Mouse (Mus musculus): ENCODE measurements at regions not wholly inside any gene's neighbourhood (a gene's known extent, or its start where the extent isn't known, plus 50 kb on each side); places are given as distances from the start of the nearest gene placed in this dataset.

GRCm38 (mm10) chr8:107726716-107727115 is 138.5 kb upstream of the Psmd7 start:
- 88% methylated on average over 1 of the region's 1 CpGs for WGBS
- H3K9me3 ChIP-seq, result no peaks in the 10 kb centered on the region
- H3K4me3 ChIP-seq, result no peak overlapping the region
- H3K4me2 ChIP-seq, result no peak overlapping the region
- H3K4me1 ChIP-seq (replicated peaks), result no peaks in the 10 kb centered on the region
- H3K36me3 ChIP-seq, result no peaks in the 10 kb centered on the region
- no peak for ATAC-seq (ENCODE audit: low read depth)
- no peak overlapping the region for H3K27ac ChIP-seq (replicated peaks)
- H3K9ac ChIP-seq, result no peak overlapping the region
- no peaks in the 10 kb centered on the region for H3K27me3 ChIP-seq

- H3K4me1 ChIP-seq (replicated peaks), result no peaks in the 10 kb centered on the region
- no peak overlapping the region for H3K4me2 ChIP-seq
- H3K4me3 ChIP-seq, result no peak overlapping the region
- no peaks in the 10 kb centered on the region for H3K9me3 ChIP-seq
- H3K36me3 ChIP-seq, result no peaks in the 10 kb centered on the region
- ATAC-seq (ENCODE audit: low read depth), result no peak
- 95% methylated on average over 6 of the region's 6 CpGs for WGBS
- H3K27ac ChIP-seq (replicated peaks), result no peak overlapping the region
- H3K9ac ChIP-seq, result no peak overlapping the region
- H3K27me3 ChIP-seq, result no peaks in the 10 kb centered on the region
Measured at GRCm38 (mm10) chr8:107727276-107727675, 139.0 kb upstream of the Psmd7 start.

- no peak for ATAC-seq (ENCODE audit: low read depth)
- Histone ChIP-seq H3K36me3 (no peaks in the 10 kb centered on the region), H3K4me2 (no peak overlapping the region), H3K27ac (replicated peaks) (no peak overlapping the region), H3K9me3 (peaks cover 16% of the 10 kb centered on the region), H3K9ac (no peak overlapping the region), H3K27me3 (no peaks in the 10 kb centered on the region), H3K4me1 (replicated peaks) (no peaks in the 10 kb centered on the region), H3K4me3 (no peak overlapping the region)
- 65% methylated on average over 9 of the region's 9 CpGs for WGBS
Measured at GRCm38 (mm10) chr8:107739091-107739490, 150.8 kb upstream of the Psmd7 start.

GRCm38 (mm10) chr8:107757083-107757482 is 168.8 kb upstream of the Psmd7 start:
- no peak overlapping the region for H3K9ac ChIP-seq
- no peaks in the 10 kb centered on the region for H3K36me3 ChIP-seq
- H3K27me3 ChIP-seq, result no peaks in the 10 kb centered on the region
- H3K4me2 ChIP-seq, result no peak overlapping the region
- H3K4me3 ChIP-seq, result no peak overlapping the region
- H3K27ac ChIP-seq (replicated peaks), result no peak overlapping the region
- no peak for ATAC-seq (ENCODE audit: low read depth)
- H3K9me3 ChIP-seq, result 0 out of 2 replicates have a peak, but pooled peaks cover 4% of the 10 kb centered on the region
- no peaks in the 10 kb centered on the region; the same call in 1 of the 2 replicates for H3K4me1 ChIP-seq (replicated peaks)
- WGBS, result 37% methylated on average over 7 of the region's 7 CpGs

- WGBS, result 58% methylated on average over 1 of the region's 1 CpGs
- H3K4me1 ChIP-seq (replicated peaks), result no peaks in the 10 kb centered on the region; the same call in 1 of the 2 replicates
- no peak overlapping the region for H3K4me3 ChIP-seq
- H3K27ac ChIP-seq (replicated peaks), result no peak overlapping the region
- ATAC-seq (ENCODE audit: low read depth), result no peak
- H3K9ac ChIP-seq, result no peak overlapping the region
- H3K27me3 ChIP-seq, result no peaks in the 10 kb centered on the region
- no peaks in the 10 kb centered on the region for H3K36me3 ChIP-seq
- H3K4me2 ChIP-seq, result no peak overlapping the region
- H3K9me3 ChIP-seq, result no peaks in the 10 kb centered on the region
Measured at GRCm38 (mm10) chr8:107758637-107759036, 170.4 kb upstream of the Psmd7 start.

GRCm38 (mm10) chr8:107776906-107777305 is 165.5 kb upstream of the Zfhx3 start:
- no peak overlapping the region for H3K9ac ChIP-seq
- no peak overlapping the region for H3K27ac ChIP-seq (replicated peaks)
- H3K9me3 ChIP-seq, result no peaks in the 10 kb centered on the region
- H3K36me3 ChIP-seq, result no peaks in the 10 kb centered on the region
- H3K4me2 ChIP-seq, result no peak overlapping the region
- 6% methylated on average over 5 of the region's 5 CpGs for WGBS
- H3K27me3 ChIP-seq, result no peaks in the 10 kb centered on the region
- no peak overlapping the region for H3K4me3 ChIP-seq
- peaks cover 13% of the 10 kb centered on the region; the same call in 1 of the 2 replicates for H3K4me1 ChIP-seq (replicated peaks)
- no peak for ATAC-seq (ENCODE audit: low read depth)

- Histone ChIP-seq H3K9ac (no peak overlapping the region), H3K9me3 (no peaks in the 10 kb centered on the region), H3K4me1 (replicated peaks) (no peaks in the 10 kb centered on the region), H3K4me3 (no peak overlapping the region), H3K4me2 (no peak overlapping the region), H3K36me3 (no peaks in the 10 kb centered on the region), H3K27ac (replicated peaks) (no peak overlapping the region), H3K27me3 (no peaks in the 10 kb centered on the region)
- no peak for ATAC-seq (ENCODE audit: low read depth)
- 80% methylated on average over 5 of the region's 5 CpGs for WGBS
Measured at GRCm38 (mm10) chr8:107785771-107786170, 156.7 kb upstream of the Zfhx3 start.

- H3K9ac ChIP-seq, result no peak overlapping the region
- 82% methylated on average over 3 of the region's 3 CpGs for WGBS
- no peaks in the 10 kb centered on the region for H3K9me3 ChIP-seq
- no peak for ATAC-seq (ENCODE audit: low read depth)
- no peak overlapping the region for H3K4me3 ChIP-seq
- no peak overlapping the region for H3K4me2 ChIP-seq
- H3K36me3 ChIP-seq, result no peaks in the 10 kb centered on the region
- no peaks in the 10 kb centered on the region for H3K27me3 ChIP-seq
- no peaks in the 10 kb centered on the region for H3K4me1 ChIP-seq (replicated peaks)
- H3K27ac ChIP-seq (replicated peaks), result no peak overlapping the region
Measured at GRCm38 (mm10) chr8:107792286-107792685, 150.2 kb upstream of the Zfhx3 start.

- no peaks in the 10 kb centered on the region for H3K9me3 ChIP-seq
- no peaks in the 10 kb centered on the region for H3K36me3 ChIP-seq
- ATAC-seq (ENCODE audit: low read depth), result no peak
- H3K27ac ChIP-seq (replicated peaks), result no peak overlapping the region
- H3K4me2 ChIP-seq, result no peak overlapping the region
- peaks cover 37% of the 10 kb centered on the region for H3K4me1 ChIP-seq (replicated peaks)
- WGBS, result 52% methylated on average over 14 of the region's 14 CpGs
- peak overlapping the region; percentile 31; the same call in 1 of the 2 replicates for H3K9ac ChIP-seq
- H3K27me3 ChIP-seq, result peaks cover 4% of the 10 kb centered on the region; the same call in 1 of the 2 replicates
- H3K4me3 ChIP-seq, result no peak overlapping the region
Measured at GRCm38 (mm10) chr8:107814931-107815330, 127.5 kb upstream of the Zfhx3 start.

GRCm38 (mm10) chr8:107815775-107816174 is 126.7 kb upstream of the Zfhx3 start:
- Histone ChIP-seq H3K4me2 (no peak overlapping the region), H3K4me1 (replicated peaks) (peaks cover 44% of the 10 kb centered on the region), H3K4me3 (no peak overlapping the region), H3K36me3 (no peaks in the 10 kb centered on the region), H3K9ac (no peak overlapping the region), H3K9me3 (no peaks in the 10 kb centered on the region), H3K27ac (replicated peaks) (no peak overlapping the region), H3K27me3 (peaks cover 4% of the 10 kb centered on the region; the same call in 1 of the 2 replicates)
- no peak for ATAC-seq (ENCODE audit: low read depth)
- 22% methylated on average over 3 of the region's 3 CpGs for WGBS

- Histone ChIP-seq H3K9ac (no peak overlapping the region), H3K27me3 (peaks cover 4% of the 10 kb centered on the region; the same call in 1 of the 2 replicates), H3K36me3 (no peaks in the 10 kb centered on the region), H3K27ac (replicated peaks) (no peak overlapping the region), H3K9me3 (no peaks in the 10 kb centered on the region), H3K4me2 (no peak overlapping the region), H3K4me3 (no peak overlapping the region), H3K4me1 (replicated peaks) (peaks cover 46% of the 10 kb centered on the region)
- ATAC-seq (ENCODE audit: low read depth), result no peak
- 88% methylated on average over 9 of the region's 9 CpGs for WGBS
Measured at GRCm38 (mm10) chr8:107817796-107818195, 124.6 kb upstream of the Zfhx3 start.

GRCm38 (mm10) chr8:107820174-107820760 is 122.2 kb upstream of the Zfhx3 start:
- Histone ChIP-seq H3K9me3 (no peaks in the 10 kb centered on the region), H3K27me3 (peaks cover 4% of the 10 kb centered on the region; the same call in 1 of the 2 replicates), H3K4me1 (replicated peaks) (peaks cover 48% of the 10 kb centered on the region), H3K4me2 (0 out of 2 replicates have a peak overlapping the region, but pooled peaks have one; percentile 20), H3K4me3 (no peak overlapping the region), H3K27ac (replicated peaks) (peak overlapping the region; percentile 68), H3K9ac (0 out of 2 replicates have a peak overlapping the region, but pooled peaks have one; percentile 45), H3K36me3 (no peaks in the 10 kb centered on the region)
- ATAC-seq (ENCODE audit: low read depth), result no peak; the same call in 1 of the 2 replicates
- WGBS, result 6% methylated on average over 8 of the region's 8 CpGs

GRCm38 (mm10) chr8:107821522-107821921 is 120.9 kb upstream of the Zfhx3 start:
- Histone ChIP-seq H3K36me3 (no peaks in the 10 kb centered on the region), H3K9ac (no peak overlapping the region), H3K27me3 (peaks cover 4% of the 10 kb centered on the region; the same call in 1 of the 2 replicates), H3K4me1 (replicated peaks) (peaks cover 42% of the 10 kb centered on the region), H3K27ac (replicated peaks) (peak overlapping the region; percentile 68; the same call in 1 of the 2 replicates), H3K4me2 (no peak overlapping the region), H3K4me3 (no peak overlapping the region), H3K9me3 (no peaks in the 10 kb centered on the region)
- 56% methylated on average over 6 of the region's 6 CpGs for WGBS
- no peak for ATAC-seq (ENCODE audit: low read depth)
